ENCODE assay signal across 8 mouse cellular contexts in genomic region chr15:80799074-80799633, GRCm38 (mm10).
DNase-seq lines count a peak whose midpoint lies in the region; ATAC-seq and TF ChIP-seq lines count a peak whose summit lies in the region.

No protein-coding gene starts in this region.

- ATAC-seq in intestine, embryonic 16.5 days = peak; percentile 53
- 0 out of 2 replicates have a peak, but pooled peaks have one; percentile 42 for ATAC-seq in limb, embryonic 15.5 days (ENCODE audit: insufficient number of reproducible peaks, low FRiP score, low TSS enrichment, low read depth)

- peaks cover 7% of the 10 kb centered on the region; the same call in 1 of the 2 replicates for H3K4me1 ChIP-seq in cerebellum, adult 2 months (ENCODE audit: control insufficient read depth, insufficient read depth, low read length)
- H3K4me1 ChIP-seq in intestine, embryonic 16.5 days (ENCODE audit: control insufficient read depth, insufficient read depth, low read length) = peaks cover 17% of the 10 kb centered on the region
- peaks cover 25% of the 10 kb centered on the region for H3K4me1 ChIP-seq in limb, embryonic 15.5 days

- H3K36me3 ChIP-seq in intestine, embryonic 16.5 days (ENCODE audit: control insufficient read depth, insufficient read depth, low read length) = no peaks in the 10 kb centered on the region
- H3K36me3 ChIP-seq in limb, embryonic 15.5 days = no peaks in the 10 kb centered on the region
- H3K36me3 ChIP-seq in myocyte (ENCODE audit: control insufficient read depth, insufficient read depth) = no peaks in the 10 kb centered on the region

- H3K9me3 ChIP-seq in intestine, embryonic 16.5 days (ENCODE audit: control insufficient read depth, low read length) = no peaks in the 10 kb centered on the region
- no peaks in the 10 kb centered on the region for H3K9me3 ChIP-seq in limb, embryonic 15.5 days

- no peaks in the 10 kb centered on the region for H3K27me3 ChIP-seq in cerebellum, adult 2 months (ENCODE audit: control insufficient read depth, insufficient read depth, low read length)
- H3K27me3 ChIP-seq in intestine, embryonic 16.5 days (replicated peaks; ENCODE audit: control insufficient read depth, insufficient read depth, low read length) = no peaks in the 10 kb centered on the region
- H3K27me3 ChIP-seq in limb, embryonic 15.5 days = no peaks in the 10 kb centered on the region
- no peaks in the 10 kb centered on the region for H3K27me3 ChIP-seq in myocyte (ENCODE audit: control insufficient read depth, insufficient read depth, insufficient read length)

- no peak for TF ChIP-seq POLR2A in cerebellum, adult 2 months (IDR thresholded peaks at IDR 0.05; ENCODE audit: borderline replicate concordance, insufficient read depth, low read length)
- TF ChIP-seq POLR2A in myocyte (IDR thresholded peaks at IDR 0.05; ENCODE audit: insufficient read length, low read depth) = no peak

- no peak for TF ChIP-seq CTCF in cerebellum, adult 2 months (IDR thresholded peaks at IDR 0.05; ENCODE audit: borderline replicate concordance, insufficient read depth, low read depth, low read length)

- 0% methylated on average over 10 of the region's 10 CpGs for WGBS in cerebellum, adult 2 months
- WGBS in intestine, embryonic 16.5 days = under 1% methylated on average over 10 of the region's 10 CpGs
- WGBS in limb, embryonic 15.5 days = 0% methylated on average over 10 of the region's 10 CpGs

- peak overlapping the region; percentile 72 for H3K9ac ChIP-seq in intestine, embryonic 16.5 days (ENCODE audit: low read depth, low read length)
- H3K9ac ChIP-seq in limb, embryonic 15.5 days = peak overlapping the region; percentile 48

- H3K4me2 ChIP-seq in intestine, embryonic 16.5 days (ENCODE audit: low read depth, low read length) = peak overlapping the region; percentile 67
- H3K4me2 ChIP-seq in limb, embryonic 15.5 days = peak overlapping the region; percentile 49
- peak overlapping the region; percentile 76 for H3K4me2 ChIP-seq in myocyte (ENCODE audit: low read depth)

- H3ac ChIP-seq in myocyte (ENCODE audit: control insufficient read depth, insufficient read length) = no peak overlapping the region

- peaks cover 56% of the 10 kb centered on the region for H3K79me2 ChIP-seq in myocyte (ENCODE audit: control insufficient read depth, insufficient read depth)

- peak; percentile 24 for DNase-seq in gastrocnemius, postnatal 10 days
- no peak for DNase-seq in gastrocnemius, adult 8-10 months (ENCODE audit: low spot score in 2 of 2)
- peak; percentile 57 to 60 for DNase-seq in cerebellum, adult 2 months
- DNase-seq in forelimb bud, embryonic 11.5 days (ENCODE audit: low read depth, low spot score) = peak; percentile 66
- DNase-seq in testis, postnatal 10 days (ENCODE audit: low spot score) = peak; percentile 50

- H3K27ac ChIP-seq in cerebellum, adult 2 months (ENCODE audit: insufficient read depth, low read length) = peak overlapping the region; percentile 87
- peak overlapping the region; percentile 84 for H3K27ac ChIP-seq in intestine, embryonic 16.5 days (ENCODE audit: low read length)
- peak overlapping the region; percentile 88 for H3K27ac ChIP-seq in limb, embryonic 15.5 days

- peak overlapping the region; percentile 98 for H3K4me3 ChIP-seq in cerebellum, adult 2 months (replicated peaks; ENCODE audit: insufficient read depth, low read depth, low read length)
- peak overlapping the region; percentile 59 for H3K4me3 ChIP-seq in intestine, embryonic 16.5 days (ENCODE audit: low read length)
- peak overlapping the region; percentile 50 for H3K4me3 ChIP-seq in limb, embryonic 15.5 days
- peak overlapping the region; percentile 61 for H3K4me3 ChIP-seq in myocyte

TF ChIP-seq in myocyte, 11 proteins besides CTCF, POLR2A, EP300 and RAD21:
- TF ChIP-seq CEBPB (IDR thresholded peaks at IDR 0.05; ENCODE audit: insufficient read depth, poor library complexity, severe bottlenecking) (no peak), POLR2AphosphoS2 (IDR thresholded peaks at IDR 0.05; ENCODE audit: insufficient read length, low read depth) (no peak), USF1 (IDR thresholded peaks at IDR 0.05; ENCODE audit: low read depth) (no peak), MYOD1 (IDR thresholded peaks at IDR 0.05; ENCODE audit: control insufficient read depth in 1 of 3, insufficient read length in 2 of 3, low read depth in 2 of 3) (no peak), SRF (IDR thresholded peaks at IDR 0.05; ENCODE audit: control insufficient read depth, insufficient read length, low read depth) (no peak), MYOG (IDR thresholded peaks at IDR 0.05; ENCODE audit: control insufficient read depth in 1 of 3, insufficient read depth in 1 of 3, insufficient read length in 2 of 3, low read depth in 2 of 3) (no peak), TCF12 (IDR thresholded peaks at IDR 0.05; ENCODE audit: insufficient read depth, poor library complexity, severe bottlenecking) (no peak), MAX (IDR thresholded peaks at IDR 0.05; ENCODE audit: low read depth) (no peak), E2F4 (IDR thresholded peaks at IDR 0.05; ENCODE audit: insufficient read depth) (no peak), TCF3 (IDR thresholded peaks at IDR 0.05; ENCODE audit: insufficient read length, low read depth) (no peak), REST (IDR thresholded peaks at IDR 0.05; ENCODE audit: insufficient read depth, insufficient read length) (no peak)

Comparison
In these comparisons a context has a peak if more than half of its experiments do, and no peak if none do; other contexts are left out.
1. DNase-seq: peak in gastrocnemius, postnatal 10 days (single experiment), cerebellum, adult 2 months (2 of 2), forelimb bud, embryonic 11.5 days (single experiment) and testis, postnatal 10 days (single experiment); none in gastrocnemius, adult 8-10 months (0 of 2).
2. Peak in every context shown above with its lines, with median percentiles within 50 percentile points of each other: H3K27ac ChIP-seq, H3K4me3 ChIP-seq and H3K4me2 ChIP-seq.